Mouse (Mus musculus): ENCODE measurements around the gene Bad.

DNA sequence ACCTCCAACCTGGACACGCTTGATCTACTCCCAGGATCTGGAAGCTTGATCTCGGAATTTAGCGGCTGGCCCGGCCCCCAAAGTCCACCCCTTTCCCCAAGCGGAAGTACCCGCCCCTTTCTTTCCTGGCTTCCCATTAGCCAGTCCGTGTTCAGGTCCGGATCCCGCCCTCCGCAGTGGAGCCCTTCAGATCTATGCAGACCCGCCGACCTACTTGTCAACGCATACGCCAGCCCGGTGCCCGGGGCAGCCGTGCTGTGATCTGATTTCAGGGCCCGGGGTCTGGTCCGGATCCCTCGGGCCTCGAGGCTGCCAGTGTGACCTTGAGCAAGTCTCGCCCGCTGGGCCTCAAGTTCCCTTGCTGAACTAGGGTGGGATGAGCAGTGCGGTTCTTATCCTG, 54.3 kb downstream of the Bad start, which contains the start of the genes Nudt22 and Trpt1:
- TF ChIP-seq CTCF (IDR thresholded peaks at IDR 0.05; ENCODE audit: low read depth), result no peak
- no peak for TF ChIP-seq EP300 (optimal IDR thresholded peaks at IDR 0.05)
